Mouse (Mus musculus) inflammation-experienced regulatory T-cells (primary cell): ENCODE measurements around the gene Pcyt1a. TPM values are rescaled to one million over a fixed set of nuclear protein-coding genes. Genes with fewer than 3 reads are reported as not detected.

Source experiments
- polyA plus RNA-seq, 2 experiments: library from polyadenylated mRNA; unstranded; fragments of 100-300 nt; shearing (Covaris generic); gene quantifications; one replicate each; pipeline ENCODE4 v1.2.1; 2017

Pcyt1a gene
- polyA plus RNA-seq, result 10 to 100 TPM; 13.0 to 14.8 TPM

DNA sequence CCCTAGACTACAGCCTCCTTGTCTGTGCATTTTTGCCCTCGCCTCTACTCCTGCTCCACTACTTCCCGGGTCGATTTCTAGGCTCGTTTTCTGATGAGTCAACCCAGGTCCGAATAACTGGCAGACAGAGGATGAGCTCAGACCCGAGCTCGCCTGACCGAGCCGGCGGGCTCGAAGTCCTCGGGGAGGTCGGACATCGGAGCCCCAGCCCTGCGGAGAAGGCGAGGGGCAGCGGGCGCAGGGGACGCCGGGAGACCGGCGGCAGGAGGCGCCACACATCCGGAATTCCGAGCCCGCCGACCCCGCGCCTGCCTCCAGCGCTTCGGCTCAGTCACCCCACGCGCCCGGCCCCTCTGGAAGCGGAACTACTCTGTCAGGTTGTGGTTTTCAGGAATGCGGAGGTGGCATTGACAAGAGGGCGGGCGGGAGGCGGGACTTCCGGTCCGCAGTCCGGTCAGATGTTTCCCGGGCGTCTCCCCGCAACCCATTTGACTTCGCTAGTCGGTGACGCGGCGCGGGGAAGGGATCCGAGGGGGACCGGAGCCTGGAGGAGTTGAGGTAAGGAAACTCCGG lies at the start of gene Pcyt1a:
Gene Pcyt1a, plus strand, starts transcription at position 448 of the 573 bp plus-strand sequence.

DNA sequence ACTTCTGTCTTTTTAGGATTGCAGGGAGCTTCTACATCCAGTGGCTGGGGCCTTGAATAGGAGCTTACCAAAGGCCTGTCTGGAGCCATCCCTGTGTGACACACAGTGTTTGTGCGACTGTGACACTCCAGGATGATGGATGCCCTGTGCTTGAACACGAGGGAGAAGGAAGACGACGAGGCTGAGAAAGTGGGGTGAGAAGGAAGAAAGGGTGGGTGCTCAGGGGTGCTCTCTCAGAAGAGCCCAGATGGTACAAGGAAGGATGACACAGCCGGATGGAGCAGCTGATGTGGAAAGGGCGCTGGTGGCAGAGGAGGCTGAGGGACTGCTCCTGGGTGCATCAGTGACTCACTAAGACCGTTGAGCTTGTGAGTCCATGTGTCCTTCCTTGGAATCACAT lies 30.5 kb upstream of the Pcyt1a start, which contains the start of gene Tm4sf19:
Gene Tm4sf19, plus strand, starts transcription at position 240 of the 400 bp plus-strand sequence.

DNA sequence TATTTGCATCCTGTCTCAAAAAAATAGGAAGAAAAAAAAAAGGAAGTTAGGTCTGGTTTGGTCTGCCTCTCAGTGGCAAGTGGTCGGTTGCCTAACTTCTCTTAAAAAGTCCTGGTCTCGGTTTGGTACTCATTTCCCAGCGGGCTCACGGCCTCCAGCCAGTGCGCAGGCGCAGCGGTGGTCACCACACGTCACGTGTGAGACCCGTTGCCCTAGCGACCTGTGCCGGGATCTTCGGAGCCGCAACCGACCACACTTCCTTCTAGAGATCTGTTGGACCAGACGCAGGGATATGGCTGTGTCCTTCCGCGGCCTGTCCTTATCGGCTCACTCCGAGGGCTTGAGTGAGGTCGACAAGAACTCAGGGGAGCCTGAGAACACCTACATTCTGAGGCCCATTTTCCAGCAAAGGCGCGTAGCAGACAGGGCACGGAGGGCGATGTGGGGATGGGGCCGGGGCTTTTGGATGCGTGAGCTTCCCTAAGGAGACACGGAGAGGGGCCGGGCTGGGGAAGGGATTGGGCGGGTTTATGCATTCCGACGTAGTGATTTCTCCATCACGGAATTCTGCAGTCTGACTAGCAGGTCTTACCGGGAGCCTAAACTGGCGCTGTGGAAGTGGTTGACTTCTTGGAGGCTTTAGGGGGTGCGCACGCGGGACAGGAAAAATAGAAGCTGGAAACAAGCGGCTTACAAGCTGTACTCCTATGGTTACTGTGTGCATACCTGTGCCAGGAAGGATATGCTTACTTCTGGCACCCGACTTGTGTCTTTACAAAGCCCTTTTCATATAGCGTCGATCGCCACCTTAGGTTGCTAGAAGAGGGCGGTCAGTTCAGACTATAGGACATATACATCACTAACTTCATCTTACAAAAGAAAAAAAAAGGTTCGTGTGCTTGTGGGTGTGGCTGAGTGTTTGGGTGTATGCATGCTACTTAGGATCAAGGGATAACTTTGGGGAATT lies 10.9 kb upstream of the Pcyt1a start, which contains the start of gene Tctex1d2:
Gene Tctex1d2, plus strand, starts transcription at position 186 of the 967 bp plus-strand sequence.

DNA sequence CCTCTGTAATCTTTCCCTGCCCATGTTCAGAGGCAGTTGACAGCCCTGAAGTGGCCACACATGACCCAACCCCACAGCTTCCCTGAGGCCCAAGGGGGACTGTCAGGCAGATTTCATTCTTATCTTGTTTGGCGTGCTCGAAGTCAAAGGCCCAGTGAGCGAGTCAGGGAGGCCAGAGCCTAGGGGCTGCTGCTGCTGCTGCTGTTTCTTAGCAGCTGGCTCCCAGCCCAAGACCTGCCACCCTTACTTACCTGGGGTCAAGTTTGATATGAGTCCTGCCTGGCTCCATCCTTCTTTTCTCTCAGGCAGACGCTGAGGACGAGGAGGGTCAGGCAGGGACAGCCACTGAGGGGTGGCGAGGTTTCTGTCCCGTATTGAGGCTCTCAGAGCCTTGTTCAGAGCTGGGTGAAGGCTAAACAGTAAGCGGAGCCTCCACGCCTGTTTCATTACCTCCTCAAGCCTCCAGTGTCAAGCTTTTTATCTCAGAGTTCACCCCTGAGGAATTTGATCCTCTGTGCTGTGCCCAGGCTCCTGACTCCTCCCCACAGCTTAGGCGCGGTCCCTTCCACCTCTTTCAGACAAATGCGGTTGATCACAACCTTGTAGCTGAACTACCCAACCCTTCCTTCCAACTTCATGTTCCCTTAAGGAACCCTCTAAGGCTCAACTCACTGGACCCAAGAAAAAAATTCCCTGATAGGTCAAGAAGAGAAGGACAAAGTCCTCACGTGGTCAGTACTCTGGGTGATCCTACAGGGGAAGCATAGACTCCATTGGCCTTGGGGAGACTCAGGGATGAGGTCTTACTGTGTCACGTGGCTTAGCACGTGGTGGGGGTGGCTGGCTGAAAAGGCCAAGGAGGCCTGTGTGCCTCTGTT lies 56.8 kb downstream of the Pcyt1a start, which contains the start of gene Slc51a:
Gene Slc51a, minus strand, starts transcription at position 646 of the 878 bp plus-strand sequence.

DNA sequence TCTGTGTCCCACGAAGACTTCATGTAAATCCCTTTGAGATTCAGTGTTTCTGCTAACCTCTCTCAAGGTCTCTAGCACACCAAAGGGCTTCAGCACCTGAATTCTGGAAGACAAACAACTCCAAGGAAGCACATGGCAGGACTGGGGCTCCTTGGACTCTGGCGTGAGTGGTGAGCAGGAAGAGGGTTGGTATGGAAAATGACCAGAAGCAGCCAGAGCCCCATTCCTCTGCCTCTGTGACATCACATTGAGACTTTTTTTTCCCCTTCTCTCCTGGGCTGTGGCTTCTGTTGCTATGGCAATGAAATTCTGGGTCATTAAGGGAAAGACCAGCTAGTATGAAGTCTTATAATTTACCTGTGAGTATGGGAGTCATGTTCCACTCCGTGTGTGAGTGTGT lies 65.2 kb downstream of the Pcyt1a start, which contains the start of gene Zdhhc19:
Gene Zdhhc19, plus strand, starts transcription at position 301 of the 400 bp plus-strand sequence.

Other genes starting within 250 kb of the Pcyt1a start
- 10 to 100 TPM; 14.9 to 19.6 TPM for gene Fbxo45, start 183.8 kb upstream of the Pcyt1a start, polyA plus RNA-seq
- gene Wdr53, start 183.7 kb upstream of the Pcyt1a start, polyA plus RNA-seq, result 10 to 100 TPM; 22.1 to 22.4 TPM
- gene Smco1, start 159.5 kb upstream of the Pcyt1a start, polyA plus RNA-seq, result under 1 TPM; 0.18 to 0.27 TPM
- gene Rnf168, start 153.5 kb upstream of the Pcyt1a start, polyA plus RNA-seq, result 10 to 100 TPM; 16.5 to 20.2 TPM
- gene Ubxn7, start 98.7 kb upstream of the Pcyt1a start, polyA plus RNA-seq, result 10 to 100 TPM; 20.9 to 21.8 TPM
- not detected for gene Tm4sf19, start 30.4 kb upstream of the Pcyt1a start, polyA plus RNA-seq
- 1 to 10 TPM; 2.8 to 6.4 TPM for gene Tctex1d2, start 11.2 kb upstream of the Pcyt1a start, polyA plus RNA-seq
- not detected for gene Slc51a, start 57.0 kb downstream of the Pcyt1a start, polyA plus RNA-seq
- under 1 TPM; 0.40 to 0.95 TPM for gene Zdhhc19, start 65.3 kb downstream of the Pcyt1a start, polyA plus RNA-seq
- gene Tfrc, start 178.0 kb downstream of the Pcyt1a start, polyA plus RNA-seq, result 10 to 100 TPM; 20.1 to 20.4 TPM
- gene Tnk2, start 213.0 kb downstream of the Pcyt1a start, polyA plus RNA-seq, result 10 to 100 TPM; 21.6 to 26.5 TPM